Mouse (Mus musculus) kidney, postnatal 10 days (tissue): ENCODE results near the gene Musk.
A peak's percentile ranks its signal among the peaks of the same experiment; 100 is the strongest.
"Not testable (repeated sequence)": the region's sequence is repeated elsewhere in the genome, so short reads cannot be mapped to it uniquely, and the experiment has no call there.

Experiments
- DNase-seq: peaks from one replicate; pipeline ENCODE4 v3.0.0; 2021; ENCODE audit warnings: mixed read lengths

Gene Musk

GRCm38 (mm10) chr4:58285687-58286086 lies at the start of gene Musk:
TSS of gene Musk (plus strand) at chr4:58285960.
- no peak for DNase-seq

DNA sequence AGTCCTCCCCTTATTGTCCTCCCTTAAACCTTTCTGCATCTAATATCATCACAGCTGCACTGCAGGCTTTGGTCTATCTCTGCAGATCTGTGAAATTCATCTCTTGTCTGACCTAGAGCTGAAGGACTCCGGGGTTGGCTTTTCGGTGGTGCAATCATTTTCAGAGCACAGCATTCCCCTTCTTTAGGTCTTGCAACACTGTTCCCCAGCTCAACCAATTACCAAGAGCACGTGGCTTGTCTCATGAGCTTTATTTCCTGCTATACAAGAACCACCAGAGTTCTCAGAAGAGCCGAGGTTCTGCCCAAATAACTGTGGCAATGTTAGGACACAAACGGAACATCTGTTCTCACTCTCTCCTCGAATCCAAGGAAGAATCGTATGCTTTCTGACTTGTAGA lies 45.3 kb upstream of the Musk start:
- no peak for DNase-seq

GRCm38 (mm10) chr4:58245544-58245943 lies 40.2 kb upstream of the Musk start:
- peak; percentile 28 for DNase-seq

GRCm38 (mm10) chr4:58252381-58252780 lies 33.4 kb upstream of the Musk start:
- no peak for DNase-seq

- peak; percentile 78 for DNase-seq
These were observed 32.4 kb upstream of the Musk start for GRCm38 (mm10) chr4:58253410-58253809.

DNA sequence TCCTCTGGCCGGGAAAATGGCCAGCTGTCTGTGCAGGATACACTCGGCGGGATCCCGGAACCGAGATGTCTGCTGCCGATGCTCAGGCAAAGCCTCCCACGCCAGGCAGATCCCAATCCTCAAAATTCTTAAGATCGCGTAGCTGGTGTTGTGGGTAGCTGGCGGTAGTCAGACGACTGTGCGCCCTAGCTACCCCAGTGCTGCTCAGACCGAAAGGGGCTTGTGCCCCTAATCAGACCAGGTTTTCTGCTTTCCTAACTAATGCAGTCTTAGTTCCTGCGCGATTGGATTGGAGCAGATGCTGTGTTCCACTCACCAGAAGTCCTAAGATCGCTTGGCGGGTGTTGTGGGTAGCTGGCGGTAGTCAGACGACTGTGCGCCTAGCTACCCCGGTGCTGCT lies 25.0 kb upstream of the Musk start:
- DNase-seq: not testable (repeated sequence)

DNA sequence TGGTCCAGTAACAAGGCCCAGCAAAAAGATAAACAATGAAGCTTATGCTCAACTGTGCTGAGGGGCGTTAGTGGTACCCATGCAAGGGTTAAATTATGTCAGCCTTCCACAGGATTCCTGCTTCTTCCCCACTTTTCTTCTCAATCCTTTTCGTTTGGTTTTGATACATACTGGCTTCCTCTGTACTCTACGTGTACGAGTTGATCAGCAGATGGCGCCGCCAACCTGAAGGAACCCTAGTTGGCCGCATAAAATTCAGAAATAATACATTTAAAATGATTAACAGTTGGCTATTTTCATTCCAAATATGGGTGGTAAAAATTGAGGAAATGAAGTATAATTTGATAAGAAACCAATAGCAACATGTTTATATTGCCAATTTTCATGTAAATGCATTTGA lies 19.5 kb upstream of the Musk start:
- DNase-seq: peak; percentile 76

GRCm38 (mm10) chr4:58268897-58269542 lies 16.7 kb upstream of the Musk start:
- DNase-seq: no peak

GRCm38 (mm10) chr4:58269961-58270360 lies 15.8 kb upstream of the Musk start:
- DNase-seq: no peak

DNA sequence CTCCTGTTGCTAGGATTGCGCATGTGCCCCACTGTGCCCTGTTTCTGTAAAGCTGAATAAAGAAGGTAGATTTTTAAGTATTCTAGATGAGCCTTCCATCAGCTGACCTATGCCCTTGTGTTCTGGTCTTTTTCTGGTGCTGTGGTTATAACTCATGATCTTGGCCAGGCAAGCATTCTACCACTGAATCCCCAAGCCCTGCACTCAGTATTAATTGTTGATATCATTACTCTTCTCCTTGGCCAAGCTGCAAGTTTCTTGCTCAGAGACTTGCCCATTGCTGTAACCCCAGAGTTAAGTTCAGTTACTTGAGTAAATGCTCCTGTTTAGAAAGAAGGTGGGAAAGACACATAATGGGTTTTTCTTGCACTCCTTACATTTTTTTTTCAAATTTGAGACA lies 14.8 kb upstream of the Musk start:
- no peak for DNase-seq

- DNase-seq: peak; percentile 17
These were observed 14.1 kb upstream of the Musk start for GRCm38 (mm10) chr4:58271504-58272162.

DNA sequence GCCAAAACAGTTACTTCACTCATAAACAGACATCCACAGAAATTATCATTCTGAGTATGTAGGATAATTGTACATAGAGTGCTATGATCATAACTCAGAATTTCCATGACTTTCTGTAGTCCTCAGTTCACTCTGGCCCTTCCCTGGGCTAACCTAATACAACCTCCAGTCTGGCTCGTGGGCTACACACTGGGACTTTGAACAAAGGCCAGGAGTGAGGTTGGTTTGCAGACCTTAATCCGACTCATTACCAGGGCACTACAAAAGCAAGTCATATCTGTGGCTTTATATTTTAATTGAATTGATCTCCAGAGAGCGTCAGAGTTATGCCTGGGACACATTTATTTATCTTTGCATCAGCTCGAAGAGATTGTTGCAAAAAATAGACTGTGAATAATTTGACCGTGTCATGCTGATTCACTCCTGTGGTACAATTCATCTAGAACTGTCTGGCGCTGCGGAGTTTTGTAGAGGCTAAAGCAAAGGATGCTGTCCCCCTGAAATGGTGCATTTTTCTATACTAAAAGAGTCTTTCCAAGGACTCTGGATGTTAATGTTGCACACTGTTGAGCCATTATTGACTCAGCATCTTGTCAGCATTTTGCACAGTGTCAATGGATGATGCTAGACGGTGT lies 10.4 kb upstream of the Musk start:
- no peak for DNase-seq

DNA sequence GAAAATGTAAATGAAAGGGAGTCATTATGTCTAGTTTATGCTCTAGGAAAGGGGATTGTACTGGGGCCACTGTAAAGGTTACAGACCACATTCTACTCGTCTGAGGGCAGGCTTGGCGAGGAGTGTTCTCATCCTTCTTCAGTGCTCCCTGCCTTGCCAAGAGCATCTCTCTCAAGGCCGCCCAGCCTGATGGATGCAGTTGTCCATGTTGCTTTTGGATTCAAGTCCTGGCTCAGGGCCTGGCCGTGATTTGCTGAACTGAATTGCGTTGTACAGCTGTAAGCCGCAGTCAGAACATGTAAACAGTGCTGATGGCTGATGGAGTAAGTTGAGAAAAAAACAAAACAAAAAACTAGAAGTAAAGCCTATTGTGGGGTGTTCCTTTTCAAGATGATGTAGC lies 7.4 kb upstream of the Musk start:
- DNase-seq: peak; percentile 76

GRCm38 (mm10) chr4:58280121-58280520 lies 5.6 kb upstream of the Musk start:
- no peak for DNase-seq

DNA sequence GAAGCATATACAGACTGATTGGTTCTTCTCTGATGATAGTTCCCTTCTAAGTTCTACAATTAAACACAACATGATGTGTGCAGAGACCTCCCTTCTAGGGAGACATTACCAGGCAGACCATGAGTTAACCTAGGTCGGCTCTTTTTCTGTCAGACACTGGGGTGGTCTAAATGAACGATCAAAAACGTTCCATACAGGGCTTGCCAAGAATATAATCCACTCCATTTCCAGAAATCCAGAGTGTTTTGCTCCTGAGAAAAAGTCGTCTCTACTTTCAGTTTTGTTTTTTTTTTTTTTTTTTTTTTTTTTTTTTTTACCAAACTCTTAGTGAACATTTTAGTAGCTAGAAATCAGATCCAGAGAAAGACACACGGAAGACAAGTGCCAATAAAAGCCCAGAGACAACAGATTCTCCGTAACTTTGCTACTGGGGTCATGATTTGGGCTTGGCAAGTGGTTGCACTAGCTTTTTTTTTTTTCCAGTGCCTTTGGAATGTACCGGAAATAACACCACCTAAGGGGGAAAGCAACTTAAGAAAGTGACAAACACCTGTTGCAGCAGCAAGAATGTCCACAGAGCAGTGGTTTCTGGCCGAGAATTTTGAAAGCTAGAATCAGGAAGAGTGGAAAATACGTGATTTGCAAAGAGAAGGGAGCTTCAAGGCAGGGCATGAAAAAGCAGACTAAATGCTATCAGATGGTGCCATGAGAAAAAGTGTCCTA lies 769 bp downstream of the Musk start:
- no peak for DNase-seq

GRCm38 (mm10) chr4:58288753-58289152 lies 3.0 kb downstream of the Musk start:
- no peak for DNase-seq

GRCm38 (mm10) chr4:58291828-58292227 lies 6.1 kb downstream of the Musk start:
- no peak for DNase-seq

DNA sequence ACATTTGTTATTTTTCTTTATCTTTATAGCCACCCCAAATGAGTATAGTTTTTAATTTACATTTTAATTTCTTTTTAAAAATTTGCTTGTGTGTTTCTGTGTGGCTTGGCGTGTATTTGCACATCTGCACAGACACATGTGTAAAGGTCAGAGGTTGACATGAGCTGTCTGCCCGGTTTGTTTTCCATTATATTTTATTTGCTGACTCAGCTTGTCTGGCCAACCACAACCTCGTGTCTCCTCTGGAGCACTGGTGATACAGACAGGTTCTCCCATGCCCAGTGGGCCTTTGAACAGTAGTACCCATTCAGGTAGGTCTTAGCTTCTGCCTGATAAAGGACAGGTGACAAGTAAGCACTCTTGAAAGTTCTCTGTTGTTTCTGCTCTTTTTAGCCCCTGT lies 7.3 kb downstream of the Musk start:
- DNase-seq: no peak

DNA sequence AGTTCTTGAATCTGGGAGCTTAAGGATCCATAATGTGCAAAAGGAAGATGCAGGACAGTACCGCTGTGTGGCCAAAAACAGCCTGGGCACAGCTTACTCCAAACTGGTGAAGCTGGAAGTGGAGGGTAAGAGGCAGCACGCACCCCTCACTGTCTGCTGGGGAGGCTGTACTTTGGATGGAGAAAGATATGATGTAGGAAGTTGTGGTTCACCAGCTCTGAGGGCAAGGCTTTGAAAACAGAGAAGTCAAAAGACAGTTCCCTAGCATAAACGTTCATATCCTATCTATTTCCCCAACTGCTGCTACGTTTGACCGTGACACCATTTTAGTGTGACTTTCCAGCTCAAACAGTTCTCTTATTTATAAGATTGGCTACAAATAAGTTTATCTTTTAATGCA lies 18.1 kb downstream of the Musk start:
- DNase-seq: no peak

GRCm38 (mm10) chr4:58304564-58304963 lies 18.8 kb downstream of the Musk start:
- DNase-seq: no peak

- no peak for DNase-seq
These were observed 21.7 kb downstream of the Musk start for GRCm38 (mm10) chr4:58307421-58307820.

DNA sequence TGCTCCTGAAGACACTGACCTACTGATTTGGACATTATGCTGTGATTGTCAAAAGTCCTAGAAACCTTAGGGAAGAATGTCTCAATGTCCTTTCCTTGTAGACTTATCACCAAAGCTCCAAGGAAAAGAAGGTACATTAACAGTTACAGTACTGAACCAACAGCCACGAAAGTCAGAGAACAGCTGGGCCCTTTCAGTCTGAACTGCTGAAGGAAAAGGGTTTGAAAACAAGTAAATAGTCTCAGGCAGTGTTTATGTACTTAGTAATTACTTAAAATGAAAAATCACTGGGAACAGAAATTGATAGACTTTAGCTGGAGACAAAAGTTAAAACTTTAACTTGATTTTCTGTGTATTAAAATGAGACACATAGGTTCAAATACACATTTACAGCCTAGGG lies 27.6 kb downstream of the Musk start:
- peak; percentile 24 for DNase-seq

DNA sequence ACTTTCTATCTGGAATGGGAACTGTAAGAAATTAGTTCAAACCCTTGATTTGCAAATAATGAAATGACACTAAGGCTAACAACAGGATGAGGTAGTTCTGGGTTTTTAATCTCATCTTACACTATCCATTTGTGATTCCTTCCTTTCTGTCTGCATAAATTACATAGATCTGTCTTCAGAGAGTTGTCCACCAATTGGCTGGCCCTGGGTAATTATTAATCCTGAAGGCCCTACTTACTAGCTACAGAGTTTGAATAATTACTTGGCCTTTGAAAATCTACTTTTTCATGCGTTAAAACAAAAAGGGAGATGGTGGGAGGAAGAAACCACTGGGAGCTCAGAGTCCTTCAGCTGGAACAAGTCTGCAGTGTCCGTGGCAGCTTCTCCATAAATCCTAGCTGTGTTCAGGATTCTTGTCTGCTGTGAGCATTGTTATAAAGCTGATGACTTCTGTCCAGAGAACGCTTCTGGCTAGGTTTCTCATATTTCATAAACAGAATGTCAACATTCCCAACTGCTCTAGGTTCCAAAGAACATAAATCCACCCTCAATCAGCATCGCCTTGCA lies 29.3 kb downstream of the Musk start:
- no peak for DNase-seq
